Mouse (Mus musculus) kidney, adult 2 months (tissue): ENCODE measurements around the gene Fbxl13. TPM values are rescaled to one million over a fixed set of nuclear protein-coding genes. Genes with fewer than 3 reads are reported as not detected.

Source experiments
- DNase-seq: peaks from one replicate; pipeline ENCODE4 v3.0.0; 2021
- H3K27ac ChIP-seq: fragments of 200-500 bp; 2 replicates; pipeline ENCODE4 v1.5.1; 2012; ENCODE audit warnings: low read depth, low read length, control low read depth, inconsistent platforms; ENCODE audit not compliant: insufficient read depth
- H3K27me3 ChIP-seq: fragments of 200-500 bp; replicated peaks from 2 replicates; pipeline ENCODE4 v1.6.1; 2012; ENCODE audit warnings: mild to moderate bottlenecking, moderate library complexity, low read length, inconsistent platforms; ENCODE audit not compliant: control insufficient read depth, insufficient read depth
- H3K36me3 ChIP-seq: fragments of 200-500 bp; 2 replicates; pipeline ENCODE4 v1.6.1; 2012; ENCODE audit warnings: mild to moderate bottlenecking, moderate library complexity, low read length, inconsistent platforms; ENCODE audit not compliant: control insufficient read depth, insufficient read depth
- H3K4me1 ChIP-seq: fragments of 200-500 bp; 2 replicates; pipeline ENCODE4 v1.6.1; 2011; ENCODE audit warnings: low read length; ENCODE audit not compliant: control insufficient read depth, insufficient read depth
- H3K4me3 ChIP-seq: fragments of 200-500 bp; 2 replicates; pipeline ENCODE4 v1.5.1; 2011; ENCODE audit warnings: mild to moderate bottlenecking, low read depth, low read length, control low read depth; ENCODE audit not compliant: insufficient read depth
- CTCF ChIP-seq: fragments of 200-500 bp; conservative IDR thresholded peaks from 2 replicates; pipeline ENCODE4 v1.5.1; 2011; ENCODE audit warnings: low read depth, mild to moderate bottlenecking, control low read depth, low read length, moderate library complexity, mixed read lengths; ENCODE audit not compliant: insufficient read depth, insufficient read length
- POLR2A ChIP-seq: fragments of 200-500 bp; IDR thresholded peaks from one replicate; pipeline ENCODE4 v1.6.1; 2011; ENCODE audit warnings: low read depth, low read length, control low read depth
- WGBS: fragments of 180-500 bp; shearing (Covaris S2); methylation state at CpG from one replicate; pipeline ENCODE4 v1.1.7; 2018; 5-methylcytosine and 5-hydroxymethylcytosine counted together
- polyA plus RNA-seq: library from polyadenylated mRNA; depleted of rRNA; stranded (reverse); fragments of >200 nt; gene quantifications from 2 replicates; pipeline ENCODE4 v1.2.3, GENCODE M21; 2012

The Fbxl13 gene
- polyA plus RNA-seq, 1 experiment: 0.05 TPM

DNA sequence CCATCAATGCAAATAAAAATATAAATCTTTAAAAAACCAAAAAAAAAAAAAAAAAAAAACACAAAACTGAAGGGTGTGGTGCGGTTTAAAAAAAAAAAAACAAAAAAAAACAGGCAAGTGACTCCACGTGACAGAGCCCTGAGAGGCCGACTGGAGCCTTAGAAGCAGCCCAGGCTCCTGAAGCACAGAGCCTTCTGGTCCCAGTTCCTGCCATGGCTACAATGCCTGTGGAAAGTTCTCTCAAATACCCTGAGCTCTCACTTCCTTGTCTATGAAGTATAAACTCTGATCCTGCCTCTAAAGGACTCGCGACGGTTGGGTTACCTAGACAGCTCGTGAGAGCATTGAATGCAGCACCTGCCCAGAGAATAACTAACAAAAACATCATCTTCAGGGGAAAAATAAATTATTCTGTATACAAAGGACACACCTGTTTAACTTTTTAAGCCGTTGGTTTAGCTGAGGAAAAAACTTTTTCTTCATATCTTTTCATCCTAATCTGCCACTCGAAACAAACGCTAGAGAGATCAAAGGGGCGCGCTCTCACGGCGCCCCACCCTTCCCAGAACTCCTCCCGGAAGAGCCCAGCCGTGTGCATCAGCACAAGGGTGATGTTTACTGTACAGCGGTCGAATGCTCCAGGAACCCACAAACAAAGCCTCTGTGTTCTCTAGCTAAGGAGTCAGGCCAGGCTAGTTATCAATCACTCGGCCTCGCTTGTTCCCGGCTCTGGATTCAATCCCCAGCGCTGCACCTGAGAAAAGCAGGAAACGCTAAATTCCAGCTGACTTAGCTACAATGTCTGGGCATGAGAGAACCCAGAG is 27.6 kb upstream of the Fbxl13 start:
- H3K27ac ChIP-seq: no peak overlapping the region
- no peak overlapping the region for H3K4me3 ChIP-seq
- no peak for DNase-seq
- no peak for TF ChIP-seq CTCF
- no peak for TF ChIP-seq POLR2A
- H3K36me3 ChIP-seq: no peaks in the 10 kb centered on the region
- peaks cover 3% of the 10 kb centered on the region; the same call in 1 of the 2 replicates for H3K4me1 ChIP-seq
- WGBS: 28% methylated on average over 23 of the region's 23 CpGs
- H3K27me3 ChIP-seq: no peaks in the 10 kb centered on the region

GRCm38 (mm10) chr5:21669307-21669706 is 23.9 kb upstream of the Fbxl13 start:
- Histone ChIP-seq H3K36me3 (no peaks in the 10 kb centered on the region), H3K4me1 (no peaks in the 10 kb centered on the region), H3K27ac (no peak overlapping the region), H3K4me3 (no peak overlapping the region), H3K27me3 (no peaks in the 10 kb centered on the region)
- DNase-seq: no peak
- TF ChIP-seq POLR2A (no peak), CTCF (no peak)
- 81% methylated on average over 2 of the region's 2 CpGs for WGBS

GRCm38 (mm10) chr5:21667191-21668137 is 22.0 kb upstream of the Fbxl13 start:
- Histone ChIP-seq H3K36me3 (no peaks in the 10 kb centered on the region), H3K4me3 (no peak overlapping the region), H3K27me3 (no peaks in the 10 kb centered on the region), H3K27ac (no peak overlapping the region), H3K4me1 (no peaks in the 10 kb centered on the region)
- WGBS: 69% methylated on average over 8 of the region's 8 CpGs
- TF ChIP-seq POLR2A (no peak), CTCF (no peak)
- DNase-seq: no peak

DNA sequence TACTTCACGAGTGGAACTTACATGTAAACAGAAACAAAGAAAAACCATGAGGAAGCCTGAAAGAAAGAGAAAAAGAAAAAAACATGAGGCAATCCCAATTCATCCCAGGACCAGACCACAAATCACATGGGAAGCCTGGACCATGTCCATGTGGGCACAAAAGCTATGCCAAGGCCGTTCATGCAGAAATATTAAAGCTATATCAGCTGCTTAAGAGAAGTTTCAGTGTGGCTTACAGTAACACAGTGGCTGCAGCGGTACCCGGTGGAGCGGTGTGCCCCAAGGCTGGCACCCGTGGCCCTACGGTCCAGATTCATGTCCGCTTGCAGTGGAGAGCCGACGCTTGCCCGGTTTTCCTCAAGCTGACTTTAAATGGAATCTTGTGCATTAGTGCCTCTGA is 17.6 kb upstream of the Fbxl13 start:
- Histone ChIP-seq H3K36me3 (no peaks in the 10 kb centered on the region), H3K4me1 (peaks cover 10% of the 10 kb centered on the region), H3K27ac (no peak overlapping the region), H3K27me3 (no peaks in the 10 kb centered on the region), H3K4me3 (no peak overlapping the region)
- TF ChIP-seq POLR2A: no peak
- no peak for TF ChIP-seq CTCF
- WGBS: 72% methylated on average over 11 of the region's 11 CpGs
- no peak for DNase-seq

GRCm38 (mm10) chr5:21660850-21661249 is 15.4 kb upstream of the Fbxl13 start:
- WGBS: 82% methylated on average over 6 of the region's 6 CpGs
- H3K36me3 ChIP-seq: no peaks in the 10 kb centered on the region

DNA sequence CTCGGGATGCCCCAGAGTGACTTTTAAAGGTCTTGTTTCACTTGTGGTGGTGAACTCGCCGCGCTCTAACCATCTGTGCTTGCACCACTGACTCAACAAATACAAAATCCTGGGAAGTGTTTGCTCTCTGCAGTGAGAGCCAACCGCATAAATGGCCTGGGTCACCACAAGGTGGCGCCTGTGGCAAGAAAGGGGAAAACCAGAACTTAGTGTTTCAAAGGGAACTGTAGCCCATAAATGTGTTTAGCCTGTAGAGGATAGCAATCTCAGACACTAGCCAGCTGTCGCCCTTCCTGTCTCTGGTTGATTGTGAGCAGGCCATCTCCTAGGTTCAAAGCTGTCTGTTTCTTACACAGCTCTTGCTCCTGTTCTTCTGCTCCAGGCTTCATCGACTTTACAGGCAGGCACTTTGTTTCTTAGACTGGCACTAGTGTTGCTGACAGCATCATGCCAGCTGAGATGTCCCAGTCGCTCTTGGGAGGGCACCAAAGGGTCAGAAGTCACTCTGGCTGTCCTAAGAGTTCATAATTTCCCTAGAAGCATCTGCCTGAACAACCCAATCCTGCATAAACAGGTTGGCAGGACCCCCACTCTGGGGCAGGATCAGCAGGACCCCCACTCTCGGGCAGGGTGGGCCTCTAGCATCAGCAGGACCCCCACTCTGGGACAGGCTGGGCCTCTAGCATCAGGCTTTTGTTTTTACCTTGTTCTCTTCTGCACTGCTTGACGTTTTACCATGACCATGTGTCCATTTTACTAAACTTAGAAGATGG is 13.4 kb upstream of the Fbxl13 start:
- DNase-seq: peak; percentile 86
- Histone ChIP-seq H3K4me1 (peaks cover 10% of the 10 kb centered on the region), H3K27ac (no peak overlapping the region), H3K4me3 (no peak overlapping the region), H3K36me3 (no peaks in the 10 kb centered on the region; the same call in 1 of the 2 replicates), H3K27me3 (no peaks in the 10 kb centered on the region)
- TF ChIP-seq POLR2A: no peak
- TF ChIP-seq CTCF: peak; percentile 88
- 38% methylated on average over 11 of the region's 11 CpGs for WGBS

More at GRCm38 (mm10) chr5:21660850-21661249, 15.4 kb upstream of the Fbxl13 start:
- Histone ChIP-seq H3K4me3 (no peak overlapping the region), H3K27ac (no peak overlapping the region), H3K27me3 (no peaks in the 10 kb centered on the region), H3K4me1 (peaks cover 10% of the 10 kb centered on the region)
- no peak for DNase-seq
- TF ChIP-seq POLR2A (no peak), CTCF (no peak)

DNA sequence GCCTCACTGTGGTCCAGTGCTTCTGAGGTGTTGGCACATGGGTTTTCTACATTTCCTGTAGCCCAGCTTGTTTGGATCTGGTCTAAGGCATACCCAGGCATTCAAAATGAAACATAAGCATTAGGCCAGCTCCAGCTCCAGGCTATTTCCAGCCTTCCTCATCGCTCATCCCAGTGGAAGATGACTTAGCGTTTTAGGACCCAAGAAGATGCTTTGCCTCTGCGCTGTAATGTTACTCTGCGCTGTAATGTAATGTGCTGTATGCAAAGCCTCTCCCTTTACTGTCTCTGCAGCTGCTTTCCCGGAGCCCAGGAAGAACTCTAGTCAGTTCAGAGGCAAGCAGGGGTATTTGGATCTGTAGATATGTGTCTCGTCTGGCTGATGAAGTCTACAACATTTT is 12.6 kb upstream of the Fbxl13 start:
- TF ChIP-seq POLR2A (no peak), CTCF (no peak)
- Histone ChIP-seq H3K36me3 (peaks cover 2% of the 10 kb centered on the region; the same call in 1 of the 2 replicates), H3K4me3 (no peak overlapping the region), H3K4me1 (peaks cover 10% of the 10 kb centered on the region), H3K27me3 (no peaks in the 10 kb centered on the region), H3K27ac (no peak overlapping the region)
- DNase-seq: no peak
- 95% methylated on average over 6 of the region's 6 CpGs for WGBS
